ENCODE assay signal across 13 mouse cellular contexts in genomic region chr3:40686836-40687235, GRCm38 (mm10). TPM values are rescaled to one million over a fixed set of nuclear protein-coding genes. Genes with fewer than 3 reads are reported as not detected.
A peak's percentile ranks its signal among the peaks of the same experiment; 100 is the strongest.
DNase-seq lines count a peak whose midpoint lies in the region; ATAC-seq lines count a peak whose summit lies in the region.
"Had no signal": no experiment of that assay in that cellular context is flagged by ENCODE, and none has a peak within 500 bp of the region (broad histone marks: within the 10 kb centered on the region; RNA-seq: fewer than 3 reads in every experiment).

No protein-coding gene starts in this region.

- no peaks in the 10 kb centered on the region for H3K9me3 ChIP-seq in heart, embryonic 12.5 days (replicated peaks)
- H3K9me3 ChIP-seq in forebrain, embryonic 13.5 days (replicated peaks) = no peaks in the 10 kb centered on the region
- no peaks in the 10 kb centered on the region for H3K9me3 ChIP-seq in midbrain, embryonic 11.5 days (ENCODE audit: control insufficient read depth, low read length)
- no peaks in the 10 kb centered on the region for H3K9me3 ChIP-seq in kidney, embryonic 16.5 days (ENCODE audit: low read length)
- H3K9me3 ChIP-seq: megakaryocyte, embryonic 14.5 days had no signal

- ATAC-seq in heart, embryonic 12.5 days (ENCODE audit: insufficient number of reproducible peaks, low FRiP score) = no peak
- peak; percentile 58 for ATAC-seq in forebrain, embryonic 13.5 days
- ATAC-seq in midbrain, embryonic 11.5 days (ENCODE audit: low FRiP score) = peak; percentile 77
- ATAC-seq in kidney, embryonic 16.5 days (ENCODE audit: low FRiP score, low TSS enrichment) = no peak
- ATAC-seq: liver, postnatal 0 days had no signal

- DNase-seq in heart, postnatal 4 days = no peak
- DNase-seq in brain, adult 2 months (ENCODE audit: low read depth, low spot score) = peak; percentile 15
- DNase-seq in midbrain, embryonic 11.5 days (ENCODE audit: low spot score, missing footprints) = peak; percentile 91
- no peak for DNase-seq in cerebellum, adult 9-10 months
- DNase-seq in testis, postnatal 10 days (ENCODE audit: low spot score) = no peak
- DNase-seq: adrenal gland, postnatal 14 days; cerebellum, adult 18-20 months; liver, postnatal 0 days; thymus, postnatal 36 days had no signal

- H3K36me3 ChIP-seq in heart, embryonic 12.5 days = no peaks in the 10 kb centered on the region
- 0 out of 2 replicates have a peak, but pooled peaks cover 4% of the 10 kb centered on the region for H3K36me3 ChIP-seq in forebrain, embryonic 13.5 days (ENCODE audit: poor library complexity, severe bottlenecking)
- H3K36me3 ChIP-seq in midbrain, embryonic 11.5 days (ENCODE audit: control insufficient read depth, insufficient read depth, low read length) = no peaks in the 10 kb centered on the region
- 0 out of 2 replicates have a peak, but pooled peaks cover 5% of the 10 kb centered on the region for H3K36me3 ChIP-seq in kidney, embryonic 16.5 days (ENCODE audit: insufficient read depth, low read length)

- 28% methylated on average over 9 of the region's 9 CpGs for WGBS in heart, embryonic 12.5 days
- WGBS in forebrain, embryonic 13.5 days = 12% methylated on average over 9 of the region's 9 CpGs
- 12% methylated on average over 9 of the region's 9 CpGs for WGBS in midbrain, embryonic 11.5 days
- WGBS in kidney, embryonic 16.5 days = 54% methylated on average over 9 of the region's 9 CpGs

- no peaks in the 10 kb centered on the region for H3K27me3 ChIP-seq in heart, embryonic 12.5 days (replicated peaks)
- H3K27me3 ChIP-seq in forebrain, embryonic 13.5 days = no peaks in the 10 kb centered on the region
- H3K27me3 ChIP-seq in midbrain, embryonic 11.5 days (ENCODE audit: control insufficient read depth, insufficient read depth, low read length) = no peaks in the 10 kb centered on the region
- H3K27me3 ChIP-seq in kidney, embryonic 16.5 days (ENCODE audit: insufficient read depth, low read length) = no peaks in the 10 kb centered on the region
- H3K27me3 ChIP-seq: megakaryocyte, embryonic 14.5 days had no signal

- H3K4me1 ChIP-seq in heart, embryonic 12.5 days (replicated peaks) = peaks cover 45% of the 10 kb centered on the region
- peaks cover 39% of the 10 kb centered on the region for H3K4me1 ChIP-seq in forebrain, embryonic 13.5 days
- H3K4me1 ChIP-seq in midbrain, embryonic 11.5 days (ENCODE audit: control insufficient read depth, insufficient read depth, low read length) = peaks cover 36% of the 10 kb centered on the region
- H3K4me1 ChIP-seq in kidney, embryonic 16.5 days (ENCODE audit: insufficient read depth, low read length) = peaks cover 4% of the 10 kb centered on the region; the same call in 1 of the 2 replicates

- H3K27ac ChIP-seq in heart, embryonic 12.5 days (ENCODE audit: poor library complexity, severe bottlenecking) = no peak overlapping the region
- H3K27ac ChIP-seq in forebrain, embryonic 13.5 days = peak overlapping the region; percentile 55
- H3K27ac ChIP-seq in midbrain, embryonic 11.5 days (ENCODE audit: low read depth, low read length) = peak overlapping the region; percentile 48; the same call in 1 of the 2 replicates
- H3K27ac ChIP-seq in kidney, embryonic 16.5 days (ENCODE audit: low read length) = no peak overlapping the region

- peak overlapping the region; percentile 14; the same call in 1 of the 2 replicates for H3K4me2 ChIP-seq in heart, embryonic 12.5 days
- H3K4me2 ChIP-seq in forebrain, embryonic 13.5 days = no peak overlapping the region
- H3K4me2 ChIP-seq in midbrain, embryonic 11.5 days = peak overlapping the region; percentile 17; the same call in 1 of the 2 replicates
- H3K4me2 ChIP-seq in kidney, embryonic 16.5 days (replicated peaks; ENCODE audit: low read depth, low read length) = no peak overlapping the region

- H3K4me3 ChIP-seq in heart, embryonic 12.5 days = no peak overlapping the region
- no peak overlapping the region for H3K4me3 ChIP-seq in forebrain, embryonic 13.5 days
- no peak overlapping the region for H3K4me3 ChIP-seq in midbrain, embryonic 11.5 days (ENCODE audit: low read depth, low read length)
- no peak overlapping the region for H3K4me3 ChIP-seq in kidney, embryonic 16.5 days (ENCODE audit: low read length)
- H3K4me3 ChIP-seq: megakaryocyte, embryonic 14.5 days had no signal

- H3K9ac ChIP-seq in heart, embryonic 12.5 days = no peak overlapping the region
- H3K9ac ChIP-seq in forebrain, embryonic 13.5 days = no peak overlapping the region
- H3K9ac ChIP-seq in midbrain, embryonic 11.5 days (ENCODE audit: low read length) = no peak overlapping the region
- no peak overlapping the region for H3K9ac ChIP-seq in kidney, embryonic 16.5 days (replicated peaks; ENCODE audit: low read length)
- H3K9ac ChIP-seq: liver, postnatal 0 days had no signal

RNA-seq across cellular contexts. Expression of gene Slc25a31, which starts 21.8 kb away (rescaled TPM):
- polyA plus RNA-seq in heart, embryonic 12.5 days (2016; fragmentation: Nextera tagmentation; extraction: Ambion mirVana) = 0.51 and 0.74 TPM in 2 replicates
- total RNA-seq in heart, postnatal 4 days (2021) = 1 to 10 TPM in 1 of 2 experiments, under 1 TPM in 1; 0.90 to 1.0 TPM
- 0.15 TPM in 1 of 2 replicates, not detected in the other for polyA plus RNA-seq in forebrain, embryonic 13.5 days (2015; fragmentation: Nextera tagmentation; extraction: Ambion mirVana)
- 0.25 and 0.65 TPM in 2 replicates for polyA plus RNA-seq in midbrain, embryonic 11.5 days (2014; fragmentation: Nextera tagmentation; extraction: Ambion mirVana)
- 0.08 and 0.31 TPM in 2 replicates for polyA plus RNA-seq in kidney, embryonic 16.5 days (2015; fragmentation: Nextera tagmentation; extraction: Ambion mirVana)
- total RNA-seq: adrenal gland, postnatal 14 days had no signal

RNA-seq across cellular contexts. Expression of gene Hspa4l, which starts 57.5 kb away (rescaled TPM):
- polyA plus RNA-seq in heart, embryonic 12.5 days (2016; fragmentation: Nextera tagmentation; extraction: Ambion mirVana) = 36.9 and 38.7 TPM in 2 replicates
- 10 to 100 TPM; 40.5 to 44.6 TPM for total RNA-seq in heart, postnatal 4 days (2021)
- 48.5 and 53.5 TPM in 2 replicates for polyA plus RNA-seq in forebrain, embryonic 13.5 days (2015; fragmentation: Nextera tagmentation; extraction: Ambion mirVana)
- 68.3 and 77.0 TPM in 2 replicates for polyA plus RNA-seq in midbrain, embryonic 11.5 days (2014; fragmentation: Nextera tagmentation; extraction: Ambion mirVana)
- 10.0 and 11.4 TPM in 2 replicates for polyA plus RNA-seq in kidney, embryonic 16.5 days (2015; fragmentation: Nextera tagmentation; extraction: Ambion mirVana)

Comparison
In these comparisons a context has a peak if more than half of its experiments do, and no peak if none do; other contexts are left out.
1. ATAC-seq: peak in forebrain, embryonic 13.5 days (single experiment) and midbrain, embryonic 11.5 days (single experiment); none in heart, embryonic 12.5 days (single experiment) and kidney, embryonic 16.5 days (single experiment).
2. H3K27ac ChIP-seq: peak in forebrain, embryonic 13.5 days (single experiment) and midbrain, embryonic 11.5 days (single experiment); none in heart, embryonic 12.5 days (single experiment) and kidney, embryonic 16.5 days (single experiment).
3. H3K4me2 ChIP-seq: peak in heart, embryonic 12.5 days (single experiment) and midbrain, embryonic 11.5 days (single experiment); none in forebrain, embryonic 13.5 days (single experiment) and kidney, embryonic 16.5 days (single experiment).
4. DNase-seq: peak in brain, adult 2 months (single experiment) and midbrain, embryonic 11.5 days (single experiment); none in heart, postnatal 4 days (single experiment), cerebellum, adult 9-10 months (single experiment) and testis, postnatal 10 days (single experiment).